Mouse (Mus musculus): ENCODE measurements around the gene Sct. TPM values are rescaled to one million over a fixed set of nuclear protein-coding genes. Genes with fewer than 3 reads are reported as not detected.

The Sct gene
- polyA plus RNA-seq, 1 experiment: 16.1 TPM

DNA sequence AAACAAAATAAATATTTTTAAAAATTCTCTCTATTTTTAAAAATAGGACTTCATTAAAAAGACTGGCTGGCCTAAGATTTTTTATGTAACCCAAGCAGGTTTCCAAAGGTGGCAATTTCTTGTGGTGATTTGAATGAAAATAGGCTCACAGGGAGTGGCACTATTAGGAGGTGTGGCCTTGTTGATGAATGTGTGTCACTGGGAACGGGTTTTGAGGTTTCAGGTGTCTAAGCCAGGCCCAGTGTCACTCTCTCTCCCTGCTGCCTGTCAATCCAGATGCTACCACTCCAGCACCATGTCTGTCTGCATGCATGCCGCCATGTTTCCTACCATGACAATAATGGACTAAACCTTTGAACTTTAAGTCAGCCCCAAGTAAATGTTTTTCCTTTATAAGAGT lies 40.5 kb upstream of the Sct start:
- no peak overlapping the region for H3ac ChIP-seq (ENCODE audit: control insufficient read depth, insufficient read length, low read depth)
- TF ChIP-seq MYOD1 (IDR thresholded peaks at IDR 0.05; ENCODE audit: control insufficient read depth, insufficient read length, low read depth): no peak
- no peak for TF ChIP-seq MYOG (IDR thresholded peaks at IDR 0.05; ENCODE audit: control insufficient read depth, extremely low read depth, insufficient read length)
- TF ChIP-seq FOSL1 (IDR thresholded peaks at IDR 0.05; ENCODE audit: insufficient read depth, low read length, poor library complexity, severe bottlenecking): no peak
- TF ChIP-seq USF1 (IDR thresholded peaks at IDR 0.05; ENCODE audit: low read depth): no peak
- TF ChIP-seq CTCF (IDR thresholded peaks at IDR 0.05; ENCODE audit: control insufficient read depth, insufficient read depth, insufficient read length): no peak
- no peak for TF ChIP-seq MAX (IDR thresholded peaks at IDR 0.05)
- TF ChIP-seq CEBPB (IDR thresholded peaks at IDR 0.05; ENCODE audit: low read depth): no peak
- no peaks in the 10 kb centered on the region for H3K27me3 ChIP-seq (ENCODE audit: control insufficient read depth, insufficient read depth, insufficient read length)
- H3K79me2 ChIP-seq (ENCODE audit: control insufficient read depth, insufficient read depth): peaks cover 17% of the 10 kb centered on the region
- peaks cover 76% of the 10 kb centered on the region for H3K36me3 ChIP-seq (ENCODE audit: control insufficient read depth, insufficient read depth)
- H3K79me3 ChIP-seq (ENCODE audit: low read depth): peaks cover 9% of the 10 kb centered on the region
- H3K4me3 ChIP-seq (ENCODE audit: insufficient read depth, poor library complexity, severe bottlenecking): no peak overlapping the region

DNA sequence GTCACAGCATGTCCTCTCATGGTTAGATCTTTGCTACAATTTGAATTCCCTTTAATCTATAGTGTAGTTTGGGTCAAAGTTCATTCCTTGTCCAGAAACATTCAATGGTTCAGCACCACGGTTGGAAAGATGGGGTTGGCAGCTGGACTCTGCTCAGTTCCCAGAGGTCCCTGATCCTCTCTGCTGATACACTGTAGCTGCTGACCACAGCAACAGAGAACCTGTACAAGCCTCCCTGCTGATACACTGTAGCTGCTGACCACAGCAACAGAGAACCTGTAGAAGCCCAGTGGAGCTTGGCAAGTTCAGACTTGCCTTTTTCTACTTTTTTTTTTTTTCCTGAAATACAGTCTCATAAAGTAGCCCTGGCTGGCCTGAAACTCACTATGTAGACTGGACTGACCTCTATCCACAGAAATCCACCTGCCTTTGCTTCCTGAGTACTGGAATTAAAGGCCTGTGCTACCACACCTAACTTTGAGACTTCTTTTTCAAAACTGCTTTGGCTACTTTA lies 38.7 kb upstream of the Sct start:
- Histone ChIP-seq H3K4me3 (ENCODE audit: insufficient read depth, poor library complexity, severe bottlenecking) (no peak overlapping the region), H3K79me3 (ENCODE audit: low read depth) (no peaks in the 10 kb centered on the region), H3K79me2 (ENCODE audit: control insufficient read depth, insufficient read depth) (no peaks in the 10 kb centered on the region), H3K36me3 (ENCODE audit: control insufficient read depth, insufficient read depth) (peaks cover 85% of the 10 kb centered on the region), H3ac (ENCODE audit: control insufficient read depth, insufficient read length, low read depth) (no peak overlapping the region), H3K27me3 (ENCODE audit: control insufficient read depth, insufficient read depth, insufficient read length) (no peaks in the 10 kb centered on the region)
- TF ChIP-seq CEBPB (IDR thresholded peaks at IDR 0.05; ENCODE audit: low read depth) (no peak), FOSL1 (IDR thresholded peaks at IDR 0.05; ENCODE audit: insufficient read depth, low read length, poor library complexity, severe bottlenecking) (no peak), MAX (IDR thresholded peaks at IDR 0.05) (no peak), USF1 (IDR thresholded peaks at IDR 0.05; ENCODE audit: low read depth) (no peak), MYOD1 (IDR thresholded peaks at IDR 0.05; ENCODE audit: control insufficient read depth, insufficient read length, low read depth) (no peak), CTCF (IDR thresholded peaks at IDR 0.05; ENCODE audit: control insufficient read depth, insufficient read depth, insufficient read length) (no peak), MYOG (IDR thresholded peaks at IDR 0.05; ENCODE audit: control insufficient read depth, extremely low read depth, insufficient read length) (no peak)

DNA sequence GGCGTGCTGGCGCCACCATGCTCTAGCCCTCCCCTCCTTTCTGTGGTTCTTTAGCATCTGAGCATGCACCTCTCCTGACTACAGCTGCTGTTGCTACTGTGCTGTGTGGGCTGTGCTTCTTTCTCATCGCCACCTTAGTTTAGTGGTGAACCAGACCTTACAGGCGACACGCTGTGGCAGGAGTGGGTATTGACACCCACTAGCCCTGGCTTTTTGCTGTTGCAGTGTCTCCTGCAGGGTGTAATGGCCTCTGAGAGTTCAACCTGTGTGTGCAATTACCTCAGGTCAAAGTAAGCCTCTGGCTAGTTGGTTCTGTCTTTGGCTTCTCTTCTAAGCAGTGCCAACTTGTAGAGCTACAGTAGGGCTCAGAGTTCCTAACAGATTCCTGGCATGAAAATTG lies 37.0 kb upstream of the Sct start:
- H3K27me3 ChIP-seq (ENCODE audit: control insufficient read depth, insufficient read depth, insufficient read length): no peaks in the 10 kb centered on the region
- no peak overlapping the region for H3K4me3 ChIP-seq (ENCODE audit: insufficient read depth, poor library complexity, severe bottlenecking)
- H3K36me3 ChIP-seq (ENCODE audit: control insufficient read depth, insufficient read depth): peaks cover 86% of the 10 kb centered on the region
- H3K79me2 ChIP-seq (ENCODE audit: control insufficient read depth, insufficient read depth): no peaks in the 10 kb centered on the region
- TF ChIP-seq CTCF (IDR thresholded peaks at IDR 0.05; ENCODE audit: control insufficient read depth, insufficient read depth, insufficient read length): peak; percentile 7
- no peak for TF ChIP-seq MAX (IDR thresholded peaks at IDR 0.05)
- TF ChIP-seq FOSL1 (IDR thresholded peaks at IDR 0.05; ENCODE audit: insufficient read depth, low read length, poor library complexity, severe bottlenecking): no peak
- no peak overlapping the region for H3ac ChIP-seq (ENCODE audit: control insufficient read depth, insufficient read length, low read depth)
- H3K79me3 ChIP-seq (ENCODE audit: low read depth): no peaks in the 10 kb centered on the region

DNA sequence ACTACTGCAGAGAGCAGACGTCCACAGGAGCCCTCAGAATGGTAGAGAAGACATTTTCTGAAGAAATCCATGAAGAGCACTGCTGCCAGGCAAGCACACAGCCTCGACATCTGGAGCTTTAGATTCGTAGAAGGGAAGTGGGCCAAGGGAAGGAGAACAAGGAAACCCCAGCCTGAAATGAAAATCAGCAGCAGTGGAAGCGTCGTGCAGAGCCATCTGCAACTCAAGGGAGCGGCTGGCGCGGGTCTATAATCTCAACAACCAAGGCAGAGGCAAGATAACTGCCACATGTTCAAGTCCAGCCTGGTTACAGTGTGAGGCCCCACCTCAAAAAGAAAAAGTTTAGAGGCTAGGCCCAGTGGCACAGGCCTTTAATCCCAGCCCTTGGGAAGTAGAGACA lies 36.1 kb upstream of the Sct start:
- peaks cover 85% of the 10 kb centered on the region for H3K36me3 ChIP-seq (ENCODE audit: control insufficient read depth, insufficient read depth)
- H3K79me3 ChIP-seq (ENCODE audit: low read depth): no peaks in the 10 kb centered on the region
- H3K4me3 ChIP-seq (ENCODE audit: insufficient read depth, poor library complexity, severe bottlenecking): no peak overlapping the region
- H3K79me2 ChIP-seq (ENCODE audit: control insufficient read depth, insufficient read depth): no peaks in the 10 kb centered on the region
- no peaks in the 10 kb centered on the region for H3K27me3 ChIP-seq (ENCODE audit: control insufficient read depth, insufficient read depth, insufficient read length)
- TF ChIP-seq MAX (IDR thresholded peaks at IDR 0.05) (no peak), MYOG (IDR thresholded peaks at IDR 0.05; ENCODE audit: control insufficient read depth, extremely low read depth, insufficient read length) (no peak)
- H3ac ChIP-seq (ENCODE audit: control insufficient read depth, insufficient read length, low read depth): no peak overlapping the region

DNA sequence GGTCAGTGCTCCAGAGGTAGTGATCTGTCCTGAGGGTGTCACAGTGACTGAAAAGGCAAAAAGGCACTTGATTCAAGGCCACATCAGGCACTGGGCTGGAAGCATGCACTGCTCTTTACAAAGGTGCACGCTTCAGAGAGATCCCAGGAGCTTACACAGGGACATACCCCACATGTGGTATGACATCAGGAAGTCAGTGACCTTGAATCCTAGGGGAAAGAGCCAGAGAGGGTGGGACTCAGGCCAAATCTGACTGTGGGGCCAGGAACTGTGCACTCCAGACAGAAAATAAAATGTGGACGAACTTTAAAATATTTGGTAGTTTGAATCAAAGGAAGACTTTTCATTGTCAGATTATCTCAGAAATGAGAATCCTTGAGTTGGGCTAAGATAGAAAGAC lies 35.5 kb upstream of the Sct start:
- H3K27me3 ChIP-seq (ENCODE audit: control insufficient read depth, insufficient read depth, insufficient read length): no peaks in the 10 kb centered on the region
- TF ChIP-seq MYOD1 (IDR thresholded peaks at IDR 0.05; ENCODE audit: control insufficient read depth, insufficient read length, low read depth) (no peak), CEBPB (IDR thresholded peaks at IDR 0.05; ENCODE audit: low read depth) (no peak), MYOG (IDR thresholded peaks at IDR 0.05; ENCODE audit: control insufficient read depth, extremely low read depth, insufficient read length) (no peak), FOSL1 (IDR thresholded peaks at IDR 0.05; ENCODE audit: insufficient read depth, low read length, poor library complexity, severe bottlenecking) (no peak), CTCF (IDR thresholded peaks at IDR 0.05; ENCODE audit: control insufficient read depth, insufficient read depth, insufficient read length) (no peak)
- peaks cover 85% of the 10 kb centered on the region for H3K36me3 ChIP-seq (ENCODE audit: control insufficient read depth, insufficient read depth)
- H3K79me3 ChIP-seq (ENCODE audit: low read depth): no peaks in the 10 kb centered on the region
- H3K4me3 ChIP-seq (ENCODE audit: insufficient read depth, poor library complexity, severe bottlenecking): no peak overlapping the region
- H3ac ChIP-seq (ENCODE audit: control insufficient read depth, insufficient read length, low read depth): no peak overlapping the region
- H3K79me2 ChIP-seq (ENCODE audit: control insufficient read depth, insufficient read depth): no peaks in the 10 kb centered on the region

DNA sequence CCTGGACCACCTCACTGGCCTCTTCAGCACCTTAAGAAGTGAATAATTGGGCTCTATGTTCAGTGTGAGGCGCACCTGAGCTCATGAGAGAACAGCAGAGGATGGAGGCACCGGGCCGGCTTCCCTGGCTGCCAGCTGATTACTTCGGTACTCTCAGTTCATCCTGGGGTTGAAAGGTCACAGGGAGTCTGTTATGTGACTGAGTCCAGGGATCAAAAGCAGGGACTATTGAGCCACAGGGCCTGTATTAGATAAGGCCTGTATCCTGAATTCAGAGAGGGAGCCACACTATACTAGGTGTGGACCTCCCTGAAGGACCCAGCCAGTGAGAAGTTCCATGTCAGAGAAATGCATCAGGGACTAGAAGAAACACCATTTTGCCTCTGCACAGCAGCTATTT lies 25.6 kb upstream of the Sct start:
- no peaks in the 10 kb centered on the region for H3K79me3 ChIP-seq (ENCODE audit: low read depth)
- H3K36me3 ChIP-seq (ENCODE audit: control insufficient read depth, insufficient read depth): peaks cover 64% of the 10 kb centered on the region
- TF ChIP-seq MYOG (IDR thresholded peaks at IDR 0.05; ENCODE audit: control insufficient read depth, extremely low read depth, insufficient read length): no peak
- no peak for TF ChIP-seq CTCF (IDR thresholded peaks at IDR 0.05; ENCODE audit: control insufficient read depth, insufficient read depth, insufficient read length)
- no peak for TF ChIP-seq CEBPB (IDR thresholded peaks at IDR 0.05; ENCODE audit: low read depth)
- no peak for TF ChIP-seq FOSL1 (IDR thresholded peaks at IDR 0.05; ENCODE audit: insufficient read depth, low read length, poor library complexity, severe bottlenecking)
- no peak for TF ChIP-seq USF1 (IDR thresholded peaks at IDR 0.05; ENCODE audit: low read depth)
- TF ChIP-seq MYOD1 (IDR thresholded peaks at IDR 0.05; ENCODE audit: control insufficient read depth, insufficient read length, low read depth): no peak
- no peak for TF ChIP-seq MAX (IDR thresholded peaks at IDR 0.05)
- no peak overlapping the region for H3ac ChIP-seq (ENCODE audit: control insufficient read depth, insufficient read length, low read depth)
- no peaks in the 10 kb centered on the region for H3K27me3 ChIP-seq (ENCODE audit: control insufficient read depth, insufficient read depth, insufficient read length)
- H3K79me2 ChIP-seq (ENCODE audit: control insufficient read depth, insufficient read depth): no peaks in the 10 kb centered on the region
- H3K4me3 ChIP-seq (ENCODE audit: insufficient read depth, poor library complexity, severe bottlenecking): no peak overlapping the region
